In genomic region chr8:128709261-128709660, GRCm38 (mm10) we compare ENCODE assay signal across 9 mouse cellular contexts. TPM values are rescaled to one million over a fixed set of nuclear protein-coding genes. Genes with fewer than 3 reads are reported as not detected.
DNase-seq lines count a peak whose midpoint lies in the region; ATAC-seq and TF ChIP-seq lines count a peak whose summit lies in the region.
"Had no signal": no experiment of that assay in that cellular context is flagged by ENCODE, and none has a peak within 500 bp of the region (broad histone marks: within the 10 kb centered on the region; RNA-seq: fewer than 3 reads in every experiment).

No protein-coding gene starts in this region.

- no peak overlapping the region for H3K4me2 ChIP-seq in intestine, embryonic 16.5 days (ENCODE audit: low read depth, low read length)
- no peak overlapping the region for H3K4me2 ChIP-seq in limb, embryonic 14.5 days (replicated peaks; ENCODE audit: low read depth, low read length, severe bottlenecking)
- H3K4me2 ChIP-seq: heart, embryonic 13.5 days had no signal

- TF ChIP-seq POLR2A in limb, embryonic 14.5 days (IDR thresholded peaks at IDR 0.05; ENCODE audit: borderline replicate concordance, extremely low read depth, insufficient read depth, insufficient read length) = no peak
- no peak for TF ChIP-seq POLR2A in thymus, adult 2 months (IDR thresholded peaks at IDR 0.05; ENCODE audit: control insufficient read depth, extremely low read depth, insufficient read depth, low read length, poor library complexity)

- H3K4me3 ChIP-seq in intestine, embryonic 16.5 days (ENCODE audit: low read length) = no peak overlapping the region
- no peak overlapping the region for H3K4me3 ChIP-seq in limb, embryonic 14.5 days (replicated peaks; ENCODE audit: low read length)
- H3K4me3 ChIP-seq in thymus, adult 2 months (ENCODE audit: control insufficient read depth, insufficient read depth, low read length) = no peak overlapping the region
- H3K4me3 ChIP-seq: heart, embryonic 13.5 days had no signal

- DNase-seq in 3T3-L1 (ENCODE audit: low read depth, low spot score) (peak; percentile 82), MEL-GATA-1-ER (ENCODE audit: extremely low read depth, low read depth) (peak; percentile 49)
- DNase-seq in cerebellum, adult 11-12 months = peak; percentile 43
- peak; percentile 35 to 87 for DNase-seq in frontal cortex, adult 2 months (ENCODE audit: extremely low spot score in 1 of 2, low spot score in 1 of 2)
- peak; percentile 59 for DNase-seq in limb, embryonic 14.5 days (ENCODE audit: low spot score)
- peak; percentile 87 for DNase-seq in thymus, adult 2 months

- no peak overlapping the region for H3K27ac ChIP-seq in intestine, embryonic 16.5 days (ENCODE audit: low read length)
- no peak overlapping the region for H3K27ac ChIP-seq in limb, embryonic 14.5 days (replicated peaks; ENCODE audit: low read depth, low read length)
- H3K27ac ChIP-seq in thymus, adult 2 months (ENCODE audit: control insufficient read depth, insufficient read depth, low read length) = no peak overlapping the region
- H3K27ac ChIP-seq: heart, embryonic 13.5 days had no signal

- H3K4me1 ChIP-seq in intestine, embryonic 16.5 days (ENCODE audit: control insufficient read depth, insufficient read depth, low read length) = no peaks in the 10 kb centered on the region
- no peaks in the 10 kb centered on the region for H3K4me1 ChIP-seq in limb, embryonic 14.5 days (ENCODE audit: control insufficient read depth, insufficient read depth, low read length)
- H3K4me1 ChIP-seq in thymus, adult 2 months (replicated peaks; ENCODE audit: control insufficient read depth, insufficient read depth, low read length) = no peaks in the 10 kb centered on the region

- H3K9me3 ChIP-seq in intestine, embryonic 16.5 days (ENCODE audit: control insufficient read depth, low read length) = no peaks in the 10 kb centered on the region
- no peaks in the 10 kb centered on the region for H3K9me3 ChIP-seq in limb, embryonic 14.5 days (ENCODE audit: control insufficient read depth, low read length)
- H3K9me3 ChIP-seq: heart, embryonic 13.5 days had no signal

- no peak for TF ChIP-seq CTCF in thymus, adult 2 months (IDR thresholded peaks at IDR 0.05; ENCODE audit: borderline replicate concordance, control insufficient read depth, extremely low read depth, insufficient read depth, low read length, poor library complexity)

- ATAC-seq in intestine, embryonic 16.5 days = peak; percentile 63
- peak; percentile 62; the same call in 1 of the 2 replicates for ATAC-seq in limb, embryonic 14.5 days (ENCODE audit: low FRiP score, low read depth)
- peak; percentile 91 for ATAC-seq in neutrophil, adult 5-6 weeks (ENCODE audit: extremely low read depth, insufficient number of reproducible peaks, low FRiP score, poor library complexity, severe bottlenecking)

- peaks cover 16% of the 10 kb centered on the region for H3K36me3 ChIP-seq in intestine, embryonic 16.5 days (ENCODE audit: control insufficient read depth, insufficient read depth, low read length)
- peaks cover 66% of the 10 kb centered on the region for H3K36me3 ChIP-seq in limb, embryonic 14.5 days (ENCODE audit: control insufficient read depth, insufficient read depth, low read length)
- peaks cover 32% of the 10 kb centered on the region for H3K36me3 ChIP-seq in thymus, adult 2 months (ENCODE audit: control insufficient read depth, insufficient read depth, low read length)

- 55% methylated on average over 3 of the region's 3 CpGs for WGBS in intestine, embryonic 16.5 days
- 53% methylated on average over 3 of the region's 3 CpGs for WGBS in limb, embryonic 14.5 days
- WGBS in thymus, adult 2 months = 48% methylated on average over 3 of the region's 3 CpGs

- no peak overlapping the region for H3K9ac ChIP-seq in intestine, embryonic 16.5 days (ENCODE audit: low read depth, low read length)
- no peak overlapping the region for H3K9ac ChIP-seq in limb, embryonic 14.5 days (ENCODE audit: low read depth, low read length, severe bottlenecking)
- H3K9ac ChIP-seq: heart, embryonic 13.5 days had no signal

- no peaks in the 10 kb centered on the region for H3K27me3 ChIP-seq in intestine, embryonic 16.5 days (replicated peaks; ENCODE audit: control insufficient read depth, insufficient read depth, low read length)
- H3K27me3 ChIP-seq in limb, embryonic 14.5 days (ENCODE audit: control insufficient read depth, insufficient read depth, low read length) = no peaks in the 10 kb centered on the region
- no peaks in the 10 kb centered on the region for H3K27me3 ChIP-seq in thymus, adult 2 months (ENCODE audit: control insufficient read depth, insufficient read depth, low read length)
- H3K27me3 ChIP-seq: heart, embryonic 13.5 days had no signal

RNA-seq across cellular contexts. Expression of gene Itgb1, which starts 23.8 kb away (rescaled TPM):
- 37.8 and 41.9 TPM in 2 replicates for polyA plus RNA-seq in frontal cortex, adult 2 months (2012; rRNA removed)
- polyA plus RNA-seq in intestine, embryonic 16.5 days (2015; fragmentation: Nextera tagmentation; extraction: Ambion mirVana) = 219 and 235 TPM in 2 replicates
- polyA plus RNA-seq in limb, embryonic 14.5 days (2012; rRNA removed) = 166 and 189 TPM in 2 replicates
- 289 and 290 TPM in 2 replicates for polyA plus RNA-seq in limb, embryonic 14.5 days (2014; fragmentation: Nextera tagmentation; extraction: Ambion mirVana)
- total RNA-seq in neutrophil, adult 5-6 weeks (2017) = 67.6 and 73.8 TPM in 2 replicates
- polyA plus RNA-seq in thymus, adult 2 months (2012; rRNA removed) = 29.3 and 30.6 TPM in 2 replicates
